Mouse (Mus musculus) erythroblast, embryonic 14.5 days (primary cell): ENCODE data around the gene Col5a3.

ENCODE experiments used
- GATA1 ChIP-seq: IDR thresholded peaks from 2 replicates; pipeline ENCODE4 v1.6.1; 2012; ENCODE audit warnings: low read length, inconsistent platforms, mixed read lengths
- TAL1 ChIP-seq: IDR thresholded peaks from 3 replicates; pipeline ENCODE4 v1.6.1; 2012; ENCODE audit warnings: low read length, inconsistent platforms, mixed read lengths

DNA sequence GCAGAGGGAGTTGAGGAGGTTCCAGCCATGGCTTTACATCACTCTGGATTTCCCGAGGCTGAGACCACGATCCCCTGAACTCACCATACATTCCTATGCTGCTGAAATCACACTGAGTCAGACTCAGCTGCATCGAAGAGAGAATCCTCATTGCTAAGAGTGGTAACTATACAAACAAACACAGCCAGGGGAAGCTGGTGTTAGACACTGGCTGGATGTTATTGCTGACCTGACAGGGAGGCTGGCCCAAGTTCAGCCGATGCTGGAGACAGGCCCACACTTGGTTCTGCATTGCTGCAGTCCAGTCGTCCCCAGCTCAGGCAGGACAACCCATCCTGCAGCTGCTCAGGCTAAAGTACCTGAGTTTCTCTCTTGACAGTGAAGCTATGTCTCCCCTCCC is 10.9 kb upstream of the Col5a3 start:
- TF ChIP-seq TAL1 (no peak), GATA1 (no peak)
